9 mouse cellular contexts compared by ENCODE assay signal in genomic region chr15:84412409-84412808, GRCm38 (mm10). TPM values are rescaled to one million over a fixed set of nuclear protein-coding genes. Genes with fewer than 3 reads are reported as not detected.
DNase-seq lines count a peak whose midpoint lies in the region; ATAC-seq and TF ChIP-seq lines count a peak whose summit lies in the region.
"Had no signal": no experiment of that assay in that cellular context is flagged by ENCODE, and none has a peak within 500 bp of the region (broad histone marks: within the 10 kb centered on the region; RNA-seq: fewer than 3 reads in every experiment).

No protein-coding gene starts in this region.

- no peak overlapping the region for H3K4me3 ChIP-seq in CH12.LX (replicated peaks in 1 of 3; ENCODE audit: low read depth in 2 of 3, low read length in 2 of 3, poor library complexity in 1 of 3)
- no peak overlapping the region for H3K4me3 ChIP-seq in heart, embryonic 12.5 days
- H3K4me3 ChIP-seq: heart, embryonic 13.5 days had no signal

- 22% methylated on average over 6 of the region's 6 CpGs for WGBS in heart, embryonic 12.5 days

- in situ Hi-C loops in CH12.LX (cut with MboI; ENCODE audit: low pct_ligation_motif_present, low pct_unique_long_range_greater_than_20kb, low sequenced_read_pairs), result no loop called here

- no peak overlapping the region for H3K27ac ChIP-seq in CH12.LX (ENCODE audit: insufficient read depth, low read depth)
- no peak overlapping the region for H3K27ac ChIP-seq in heart, embryonic 12.5 days (ENCODE audit: poor library complexity, severe bottlenecking)
- H3K27ac ChIP-seq: heart, embryonic 13.5 days had no signal

- H3K36me3 ChIP-seq in CH12.LX (replicated peaks in 1 of 2; ENCODE audit: control insufficient read depth in 1 of 2, insufficient read depth in 1 of 2, low read length in 1 of 2), result no peaks in the 10 kb centered on the region
- no peaks in the 10 kb centered on the region for H3K36me3 ChIP-seq in heart, embryonic 12.5 days
- H3K36me3 ChIP-seq: heart, embryonic 13.5 days had no signal

- TF ChIP-seq CTCF in CH12.LX (conservative IDR thresholded peaks at IDR 0.05 in 1 of 2, IDR thresholded peaks at IDR 0.05 in 1 of 2; ENCODE audit: low read depth in 2 of 2, low read length in 2 of 2), result no peak

- TF ChIP-seq EP300 in CH12.LX (IDR thresholded peaks at IDR 0.05; ENCODE audit: low read length), result no peak

- H3K4me1 ChIP-seq in CH12.LX (ENCODE audit: control insufficient read depth in 1 of 2, insufficient read depth in 2 of 2), result peaks cover 3% of the 10 kb centered on the region in 2 experiments; a peak in 2 of 4 replicates
- H3K4me1 ChIP-seq in heart, embryonic 12.5 days (replicated peaks), result 0 out of 2 replicates have a peak, but pooled peaks cover 15% of the 10 kb centered on the region

- TF ChIP-seq RAD21 in CH12.LX (IDR thresholded peaks at IDR 0.05; ENCODE audit: low read depth, low read length), result no peak

- no peaks in the 10 kb centered on the region for H3K79me2 ChIP-seq in CH12.LX (replicated peaks; ENCODE audit: control insufficient read depth, extremely low read depth, insufficient read depth, poor library complexity, severe bottlenecking)

- H3K9me3 ChIP-seq in CH12.LX (replicated peaks; ENCODE audit: low read length), result no peaks in the 10 kb centered on the region
- no peaks in the 10 kb centered on the region; the same call in 1 of the 2 replicates for H3K9me3 ChIP-seq in heart, embryonic 12.5 days (replicated peaks)
- H3K9me3 ChIP-seq: heart, embryonic 13.5 days had no signal

- H3K9ac ChIP-seq in CH12.LX (ENCODE audit: insufficient read depth, low read depth), result no peak overlapping the region
- no peak overlapping the region for H3K9ac ChIP-seq in heart, embryonic 12.5 days
- H3K9ac ChIP-seq: heart, embryonic 13.5 days had no signal

- peak; percentile 10 for DNase-seq in cerebellum, adult 9-10 months
- peak; percentile 21 for DNase-seq in CH12.LX (ENCODE audit: extremely low read depth)
- DNase-seq in embryo, embryonic 10 days (ENCODE audit: low spot score), result peak; percentile 59
- peak; percentile 43 for DNase-seq in left cerebral cortex, postnatal 4 days
- DNase-seq in yolk sac, embryonic 10.5 days (ENCODE audit: low spot score), result peak; percentile 25

- ATAC-seq in cerebellum, adult (ENCODE audit: insufficient number of reproducible peaks, low FRiP score, low TSS enrichment), result no peak
- ATAC-seq in heart, embryonic 12.5 days (ENCODE audit: insufficient number of reproducible peaks, low FRiP score), result peak; percentile 64; the same call in 1 of the 2 replicates
- ATAC-seq in megakaryocyte-erythroid progenitor cell, adult 5-6 weeks (replicated peaks; ENCODE audit: low FRiP score, low TSS enrichment, poor library complexity, severe bottlenecking), result peak; percentile 95

- TF ChIP-seq POLR2A in CH12.LX (IDR thresholded peaks at IDR 0.05; ENCODE audit: low read depth, low read length), result no peak

- H3K27me3 ChIP-seq in CH12.LX (replicated peaks), result peaks cover 78% of the 10 kb centered on the region
- H3K27me3 ChIP-seq in heart, embryonic 12.5 days (replicated peaks), result peaks cover 44% of the 10 kb centered on the region

- intact Hi-C loops in left cerebral cortex, postnatal 4 days (cut with DNase I), result no loop called here

- dilution Hi-C loops in CH12.LX (cut with MboI; ENCODE audit: extremely low pct_ligation_motif_present, extremely low pct_unique_long_range_greater_than_20kb, low sequenced_read_pairs), result no loop called here

- no peak overlapping the region for H3K4me2 ChIP-seq in CH12.LX (ENCODE audit: insufficient read depth, low read depth, poor library complexity, severe bottlenecking)
- no peak overlapping the region for H3K4me2 ChIP-seq in heart, embryonic 12.5 days
- H3K4me2 ChIP-seq: heart, embryonic 13.5 days had no signal

TF ChIP-seq in CH12.LX, 34 proteins besides CTCF, POLR2A, EP300 and RAD21:
- TF ChIP-seq MYC (IDR thresholded peaks at IDR 0.05; ENCODE audit: low read depth, low read length), result no peak
- no peak for TF ChIP-seq SMC3 (IDR thresholded peaks at IDR 0.05; ENCODE audit: low read depth, low read length)
- no peak for TF ChIP-seq ZNF384 (IDR thresholded peaks at IDR 0.05; ENCODE audit: low read depth, low read length)
- no peak for TF ChIP-seq NRF1 (IDR thresholded peaks at IDR 0.05; ENCODE audit: low read depth, low read length)
- no peak for TF ChIP-seq RCOR1 (conservative IDR thresholded peaks at IDR 0.05; ENCODE audit: low read depth, low read length)
- no peak for TF ChIP-seq ZC3H11A (IDR thresholded peaks at IDR 0.05; ENCODE audit: low read depth, low read length)
- TF ChIP-seq MAFK (IDR thresholded peaks at IDR 0.05; ENCODE audit: insufficient replicate concordance, low read length), result no peak
- no peak for TF ChIP-seq E2F4 (IDR thresholded peaks at IDR 0.05; ENCODE audit: insufficient replicate concordance, low read depth, low read length)
- no peak for TF ChIP-seq SIN3A (IDR thresholded peaks at IDR 0.05; ENCODE audit: low read length)
- TF ChIP-seq POLR2AphosphoS2 (IDR thresholded peaks at IDR 0.05; ENCODE audit: low read depth, low read length), result no peak
- no peak for TF ChIP-seq HCFC1 (IDR thresholded peaks at IDR 0.05; ENCODE audit: low read depth, low read length)
TF ChIP-seq in CH12.LX: peak in this region for 0.

RNA-seq across cellular contexts. Expression of gene Shisal1, which starts 34.5 kb away (rescaled TPM):
- total RNA-seq in CH12.LX (2012; rRNA removed), result not detected in 2 replicates
- total RNA-seq in CH12.LX (2014; rRNA removed), result not detected in 2 replicates
- not detected in 2 replicates for polyA plus RNA-seq in CH12.LX (2012; ENCODE audit: insufficient read length, low read depth)
- 0.44 and 0.51 TPM in 2 replicates for polyA plus RNA-seq in heart, embryonic 12.5 days (2016; fragmentation: Nextera tagmentation; extraction: Ambion mirVana)
- total RNA-seq in left cerebral cortex, postnatal 4 days (2021), result 10 to 100 TPM; 31.5 to 42.0 TPM
- total RNA-seq in megakaryocyte-erythroid progenitor cell, adult 5-6 weeks (2014; fragmentation: Nextera tagmentation), result not detected in 2 replicates
- not detected in 2 replicates for total RNA-seq in megakaryocyte-erythroid progenitor cell, adult 5-6 weeks (2017)

Comparison
In these comparisons a context has a peak if more than half of its experiments do, and no peak if none do; other contexts are left out.
1. RNA of gene Shisal1, which starts 34.5 kb away (total RNA-seq): 31.5 to 42.0 TPM in left cerebral cortex, postnatal 4 days; not detected in CH12.LX and not detected in megakaryocyte-erythroid progenitor cell, adult 5-6 weeks; every median in the first group is over 10 times any median in the second.
2. Peak in every context shown above with its lines, with median percentiles within 50 percentile points of each other: DNase-seq.